Mouse (Mus musculus) intestine, embryonic 16.5 days (tissue): ENCODE results near the gene Dxo. TPM values are rescaled to one million over a fixed set of nuclear protein-coding genes. Genes with fewer than 3 reads are reported as not detected.
"Not testable (repeated sequence)": the region's sequence is repeated elsewhere in the genome, so short reads cannot be mapped to it uniquely, and the experiment has no call there.

ENCODE experiments used
- ATAC-seq: fragments of 200-750 bp; cut with Nextera tagmentation; 2 replicates; pipeline ENCODE4 v1.8.0; 2017; ENCODE audit warnings: moderate TSS enrichment, moderate library complexity
- H3K27ac ChIP-seq: fragments of 300-500 bp; sonication (generic); 2 replicates; pipeline ENCODE4 v1.5.1; 2014; ENCODE audit warnings: mild to moderate bottlenecking, low read length
- H3K27me3 ChIP-seq: fragments of 300-500 bp; sonication (generic); replicated peaks from 2 replicates; pipeline ENCODE4 v1.6.1; 2014; ENCODE audit warnings: low read length, control low read depth, mixed read lengths; ENCODE audit not compliant: control insufficient read depth, insufficient read depth
- H3K36me3 ChIP-seq: fragments of 300-500 bp; sonication (generic); 2 replicates; pipeline ENCODE4 v1.6.1; 2014; ENCODE audit warnings: low read length, control low read depth; ENCODE audit not compliant: control insufficient read depth, insufficient read depth
- H3K4me1 ChIP-seq: fragments of 300-500 bp; sonication (generic); 2 replicates; pipeline ENCODE4 v1.6.1; 2014; ENCODE audit warnings: low read length, control low read depth, mixed read lengths; ENCODE audit not compliant: control insufficient read depth, insufficient read depth
- H3K4me2 ChIP-seq: fragments of 300-500 bp; sonication (generic); 2 replicates; pipeline ENCODE4 v1.6.1; 2014; ENCODE audit warnings: low read depth, low read length, control low read depth
- H3K4me3 ChIP-seq: fragments of 300-500 bp; sonication (generic); 2 replicates; pipeline ENCODE4 v1.5.1; 2014; ENCODE audit warnings: mild to moderate bottlenecking, low read length
- H3K9ac ChIP-seq: fragments of 300-500 bp; sonication (generic); 2 replicates; pipeline ENCODE4 v1.6.1; 2014; ENCODE audit warnings: low read depth, low read length
- H3K9me3 ChIP-seq: fragments of 300-500 bp; sonication (generic); 2 replicates; pipeline ENCODE4 v1.6.1; 2016; ENCODE audit warnings: low read length, control low read depth; ENCODE audit not compliant: control insufficient read depth
- WGBS: fragments of 180-500 bp; shearing (Covaris S2); extraction: QIAGEN DNeasy Blood & Tissue Kit; methylation state at CpG from one replicate; pipeline ENCODE4 v1.1.7; 2014; 5-methylcytosine and 5-hydroxymethylcytosine counted together
- polyA plus RNA-seq: library from polyadenylated mRNA; unstranded; fragments of >200 nt; fragmentation: Nextera tagmentation; extraction: Ambion mirVana; gene quantifications from 2 replicates; pipeline ENCODE4 v1.2.1, GENCODE M21; 2015

Dxo gene
- polyA plus RNA-seq, 1 experiment from 2014 or later, result 59.0 TPM

GRCm38 (mm10) chr17:34813747-34814146 lies 23.1 kb upstream of the Dxo start:
- WGBS, result 67% methylated on average over 11 of the region's 12 CpGs
- not testable (repeated sequence) for H3K9ac ChIP-seq, H3K4me1 ChIP-seq, H3K4me3 ChIP-seq, H3K27ac ChIP-seq, ATAC-seq, H3K4me2 ChIP-seq, H3K36me3 ChIP-seq, H3K9me3 ChIP-seq, H3K27me3 ChIP-seq

- Histone ChIP-seq H3K36me3 (no peaks in the 10 kb centered on the region), H3K27ac (no peak overlapping the region), H3K4me2 (no peak overlapping the region), H3K4me1 (0 out of 2 replicates have a peak, but pooled peaks cover 3% of the 10 kb centered on the region), H3K4me3 (no peak overlapping the region), H3K27me3 (no peaks in the 10 kb centered on the region), H3K9me3 (no peaks in the 10 kb centered on the region), H3K9ac (no peak overlapping the region)
- WGBS, result 77% methylated on average over 7 of the region's 7 CpGs
- ATAC-seq, result no peak
These were observed 21.9 kb upstream of the Dxo start for GRCm38 (mm10) chr17:34814818-34815370.

GRCm38 (mm10) chr17:34830776-34831175 lies 6.0 kb upstream of the Dxo start:
- ATAC-seq, H3K4me2 ChIP-seq, H3K27ac ChIP-seq, H3K27me3 ChIP-seq, H3K9me3 ChIP-seq, H3K4me1 ChIP-seq, H3K4me3 ChIP-seq, H3K9ac ChIP-seq: not testable (repeated sequence)
- peaks cover 16% of the 10 kb centered on the region for H3K36me3 ChIP-seq
- 90% methylated on average over 1 of the region's 1 CpGs for WGBS

GRCm38 (mm10) chr17:34836155-34836855 lies 514 bp upstream of the Dxo start:
- peak overlapping the region; percentile 63; the same call in 1 of the 2 replicates for H3K27ac ChIP-seq
- no peaks in the 10 kb centered on the region for H3K27me3 ChIP-seq
- H3K9me3 ChIP-seq, result no peaks in the 10 kb centered on the region
- ATAC-seq, result peak; percentile 80
- peak overlapping the region; percentile 82 for H3K4me3 ChIP-seq
- peaks cover 13% of the 10 kb centered on the region for H3K4me1 ChIP-seq
- peaks cover 19% of the 10 kb centered on the region for H3K36me3 ChIP-seq
- WGBS, result 3% methylated on average over 48 of the region's 48 CpGs
- H3K4me2 ChIP-seq, result peak overlapping the region; percentile 72
- peak overlapping the region; percentile 84 for H3K9ac ChIP-seq

DNA sequence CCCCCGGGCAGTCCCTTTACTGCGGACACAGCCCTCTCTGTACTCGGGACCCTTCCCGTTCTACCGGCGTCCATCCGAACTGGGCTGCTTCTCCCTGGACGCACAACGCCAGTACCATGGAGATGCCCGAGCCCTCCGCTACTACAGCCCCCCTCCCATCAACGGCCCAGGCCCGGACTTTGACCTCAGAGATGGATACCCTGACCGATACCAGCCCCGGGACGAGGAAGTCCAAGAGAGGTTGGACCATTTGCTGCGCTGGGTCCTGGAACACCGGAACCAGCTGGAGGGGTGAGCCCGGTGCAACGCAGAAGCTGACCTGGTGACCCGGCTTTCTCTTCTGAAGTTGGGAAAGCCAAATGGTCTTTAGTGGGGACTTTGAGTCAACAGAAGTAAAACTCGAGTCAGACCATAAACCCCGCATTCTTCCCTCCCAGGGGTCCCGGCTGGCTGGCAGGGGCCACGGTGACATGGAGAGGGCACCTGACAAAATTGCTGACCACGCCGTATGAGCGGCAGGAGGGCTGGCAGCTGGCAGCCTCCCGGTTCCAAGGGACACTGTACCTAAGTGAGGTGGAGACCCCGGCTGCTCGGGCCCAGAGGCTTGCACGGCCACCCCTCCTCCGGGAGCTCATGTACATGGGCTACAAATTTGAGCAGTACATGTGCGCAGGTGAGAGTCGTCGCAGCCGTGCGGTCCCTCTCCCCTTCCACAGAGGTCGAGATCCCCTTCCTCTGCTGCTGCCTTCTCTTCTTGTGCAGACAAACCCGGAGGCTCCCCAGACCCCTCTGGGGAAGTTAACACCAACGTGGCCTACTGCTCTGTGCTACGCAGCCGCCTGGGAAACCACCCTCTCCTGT lies 875 bp downstream of the Dxo start:
- Histone ChIP-seq H3K27me3 (no peaks in the 10 kb centered on the region), H3K36me3 (peaks cover 18% of the 10 kb centered on the region; the same call in 1 of the 2 replicates), H3K9me3 (no peaks in the 10 kb centered on the region), H3K4me3 (peak overlapping the region; percentile 82), H3K4me1 (peaks cover 13% of the 10 kb centered on the region), H3K4me2 (peak overlapping the region; percentile 94), H3K27ac (peak overlapping the region; percentile 82), H3K9ac (peak overlapping the region; percentile 84)
- 28% methylated on average over 43 of the region's 43 CpGs for WGBS
- peak; percentile 35 for ATAC-seq

DNA sequence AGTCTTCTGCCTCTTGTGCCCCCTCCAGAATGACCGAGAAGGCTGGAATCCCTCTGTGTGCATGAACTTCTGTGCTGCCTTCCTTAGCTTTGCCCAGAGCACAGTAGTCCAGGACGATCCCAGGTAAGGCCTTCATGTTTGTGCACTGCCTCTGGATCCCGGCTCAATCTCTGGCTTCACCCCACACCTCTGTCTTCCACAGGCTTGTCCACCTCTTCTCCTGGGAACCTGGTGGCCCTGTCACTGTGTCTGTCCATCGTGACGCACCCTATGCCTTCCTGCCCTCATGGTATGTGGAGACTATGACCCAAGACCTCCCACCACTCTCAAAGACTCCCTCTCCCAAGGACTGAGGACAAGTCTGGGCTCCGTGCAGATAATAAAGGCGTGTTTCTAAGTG lies 2.0 kb downstream of the Dxo start:
- no peaks in the 10 kb centered on the region for H3K9me3 ChIP-seq
- no peak overlapping the region for H3K27ac ChIP-seq
- H3K27me3 ChIP-seq, result no peaks in the 10 kb centered on the region
- no peak overlapping the region for H3K9ac ChIP-seq
- H3K36me3 ChIP-seq, result peaks cover 20% of the 10 kb centered on the region; the same call in 1 of the 2 replicates
- H3K4me2 ChIP-seq, result no peak overlapping the region
- H3K4me1 ChIP-seq, result peaks cover 13% of the 10 kb centered on the region
- no peak for ATAC-seq
- no peak overlapping the region for H3K4me3 ChIP-seq
- 85% methylated on average over 7 of the region's 7 CpGs for WGBS

- no peaks in the 10 kb centered on the region for H3K27me3 ChIP-seq
- WGBS, result 84% methylated on average over 6 of the region's 6 CpGs
- no peak overlapping the region for H3K4me3 ChIP-seq
- peaks cover 29% of the 10 kb centered on the region for H3K36me3 ChIP-seq
- H3K9me3 ChIP-seq, result no peaks in the 10 kb centered on the region
- H3K4me2 ChIP-seq, result no peak overlapping the region
- H3K4me1 ChIP-seq, result peaks cover 11% of the 10 kb centered on the region
- no peak overlapping the region for H3K9ac ChIP-seq
- ATAC-seq, result no peak
- no peak overlapping the region for H3K27ac ChIP-seq
These were observed 4.0 kb downstream of the Dxo start for GRCm38 (mm10) chr17:34840736-34841307.

DNA sequence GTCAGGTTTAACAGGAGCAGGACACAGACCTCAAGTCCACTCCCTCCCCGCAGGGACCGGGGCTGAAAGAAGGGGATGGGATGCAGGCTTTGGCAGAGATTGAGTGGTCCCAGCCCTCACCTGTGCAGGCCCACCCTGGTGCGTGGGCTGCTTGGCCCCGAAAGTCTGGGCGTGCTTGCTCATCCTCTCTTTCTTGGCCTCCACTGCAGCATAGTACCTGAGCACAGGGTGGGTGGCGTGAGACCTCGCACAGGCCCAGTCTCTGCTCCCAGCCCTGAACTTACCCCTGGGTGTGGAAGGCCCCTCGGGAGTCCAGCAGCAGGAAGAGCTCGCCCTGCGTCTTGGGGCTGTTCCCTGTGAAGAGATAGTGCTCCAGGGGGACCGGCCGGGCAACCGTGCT lies 8.1 kb downstream of the Dxo start:
- H3K27me3 ChIP-seq, result no peaks in the 10 kb centered on the region
- no peak for ATAC-seq

GRCm38 (mm10) chr17:34847192-34847591 lies 10.4 kb downstream of the Dxo start:
- Histone ChIP-seq H3K36me3 (peaks cover 15% of the 10 kb centered on the region; the same call in 1 of the 2 replicates), H3K9ac (no peak overlapping the region)

More for the DNA sequence above, 8.1 kb downstream of the Dxo start:
- H3K27ac ChIP-seq, result no peak overlapping the region
- H3K36me3 ChIP-seq, result peaks cover 24% of the 10 kb centered on the region
- peaks cover 6% of the 10 kb centered on the region for H3K4me1 ChIP-seq
- no peak overlapping the region for H3K9ac ChIP-seq
- no peaks in the 10 kb centered on the region for H3K9me3 ChIP-seq
- no peak overlapping the region for H3K4me2 ChIP-seq
- no peak overlapping the region for H3K4me3 ChIP-seq
- WGBS, result 90% methylated on average over 13 of the region's 13 CpGs

More at GRCm38 (mm10) chr17:34847192-34847591, 10.4 kb downstream of the Dxo start:
- ATAC-seq, result no peak
- WGBS, result 86% methylated on average over 6 of the region's 6 CpGs
- H3K4me1 ChIP-seq, result peaks cover 19% of the 10 kb centered on the region
- H3K4me2 ChIP-seq, result no peak overlapping the region
- no peak overlapping the region for H3K27ac ChIP-seq
- no peak overlapping the region for H3K4me3 ChIP-seq
- H3K9me3 ChIP-seq, result no peaks in the 10 kb centered on the region
- H3K27me3 ChIP-seq, result no peaks in the 10 kb centered on the region
